ENCODE assay signal across 24 mouse cellular contexts in genomic region chr11:72508651-72509050, GRCm38 (mm10). TPM values are rescaled to one million over a fixed set of nuclear protein-coding genes. Genes with fewer than 3 reads are reported as not detected.
A peak's percentile ranks its signal among the peaks of the same experiment; 100 is the strongest.
DNase-seq lines count a peak whose midpoint lies in the region; ATAC-seq lines count a peak whose summit lies in the region.
"Had no signal": no experiment of that assay in that cellular context is flagged by ENCODE, and none has a peak within 500 bp of the region (broad histone marks: within the 10 kb centered on the region; RNA-seq: fewer than 3 reads in every experiment).

No protein-coding gene starts in this region.

- peak; percentile 73 to 80 for DNase-seq in cerebellum, postnatal 10 days
- no peak for DNase-seq in cerebellum, adult 9-10 months
- peak; percentile 42 to 51 for DNase-seq in cerebellum, postnatal 25 days
- DNase-seq in cerebellum, adult 9-11 months = no peak
- DNase-seq in midbrain, embryonic 11.5 days (ENCODE audit: low spot score, missing footprints) = peak; percentile 41
- DNase-seq: adrenal gland, adult 2 months; adrenal gland, postnatal 10 days; adrenal gland, postnatal 25 days; B cell, adult 2 months; cerebellum, adult 11 months; cerebellum, adult 18-20 months; cerebellum, postnatal 36 days; embryo, embryonic 11 days had no signal

- H3K9me3 ChIP-seq in midbrain, embryonic 11.5 days (ENCODE audit: control insufficient read depth, low read length) = no peaks in the 10 kb centered on the region
- no peaks in the 10 kb centered on the region for H3K9me3 ChIP-seq in midbrain, embryonic 16.5 days (replicated peaks; ENCODE audit: control insufficient read depth, low read length, poor library complexity, severe bottlenecking)
- H3K9me3 ChIP-seq: embryonic facial prominence, embryonic 13.5 days; embryonic facial prominence, embryonic 15.5 days; forebrain, embryonic 10.5 days; forebrain, embryonic 12.5 days; G1E had no signal

- no peak overlapping the region for H3K9ac ChIP-seq in midbrain, embryonic 11.5 days (ENCODE audit: low read length)
- no peak overlapping the region for H3K9ac ChIP-seq in midbrain, embryonic 16.5 days (ENCODE audit: low read depth, low read length)
- H3K9ac ChIP-seq: embryonic facial prominence, embryonic 13.5 days; embryonic facial prominence, embryonic 15.5 days; forebrain, embryonic 12.5 days had no signal

- H3K4me2 ChIP-seq in midbrain, embryonic 11.5 days = no peak overlapping the region
- no peak overlapping the region for H3K4me2 ChIP-seq in midbrain, embryonic 16.5 days (ENCODE audit: low read length)
- H3K4me2 ChIP-seq: embryonic facial prominence, embryonic 13.5 days; embryonic facial prominence, embryonic 15.5 days; forebrain, embryonic 12.5 days had no signal

- no peak for ATAC-seq in midbrain, embryonic 11.5 days (ENCODE audit: low FRiP score)
- ATAC-seq in midbrain, embryonic 16.5 days = no peak
- ATAC-seq: CD4-positive, CD25-positive, alpha-beta regulatory T cell, adult 4 months; forebrain, embryonic 14.5 days; forebrain, embryonic 16.5 days had no signal

- H3K4me3 ChIP-seq in midbrain, embryonic 11.5 days (ENCODE audit: low read depth, low read length) = no peak overlapping the region
- no peak overlapping the region for H3K4me3 ChIP-seq in midbrain, embryonic 16.5 days (ENCODE audit: low read depth, low read length)
- H3K4me3 ChIP-seq: embryonic facial prominence, embryonic 13.5 days; embryonic facial prominence, embryonic 15.5 days; erythroblast, embryonic 14.5 days; forebrain, embryonic 10.5 days; forebrain, embryonic 12.5 days had no signal

- no peaks in the 10 kb centered on the region for H3K4me1 ChIP-seq in midbrain, embryonic 11.5 days (ENCODE audit: control insufficient read depth, insufficient read depth, low read length)
- no peaks in the 10 kb centered on the region for H3K4me1 ChIP-seq in midbrain, embryonic 16.5 days (ENCODE audit: control insufficient read depth, insufficient read depth, low read length)
- H3K4me1 ChIP-seq: forebrain, embryonic 12.5 days had no signal

- 91% methylated on average over 5 of the region's 5 CpGs for WGBS in midbrain, embryonic 11.5 days
- WGBS in midbrain, embryonic 16.5 days = 92% methylated on average over 5 of the region's 5 CpGs

- H3K27me3 ChIP-seq in midbrain, embryonic 11.5 days (ENCODE audit: control insufficient read depth, insufficient read depth, low read length) = no peaks in the 10 kb centered on the region
- H3K27me3 ChIP-seq in midbrain, embryonic 16.5 days (ENCODE audit: control insufficient read depth, insufficient read depth, low read depth, low read length) = no peaks in the 10 kb centered on the region
- H3K27me3 ChIP-seq: embryonic facial prominence, embryonic 13.5 days; embryonic facial prominence, embryonic 15.5 days; forebrain, embryonic 12.5 days had no signal

- H3K27ac ChIP-seq in midbrain, embryonic 11.5 days (ENCODE audit: low read depth, low read length) = no peak overlapping the region
- no peak overlapping the region for H3K27ac ChIP-seq in midbrain, embryonic 16.5 days (ENCODE audit: low read length)
- H3K27ac ChIP-seq: embryonic facial prominence, embryonic 13.5 days; embryonic facial prominence, embryonic 15.5 days; forebrain, embryonic 10.5 days; forebrain, embryonic 12.5 days had no signal

- no peaks in the 10 kb centered on the region for H3K36me3 ChIP-seq in midbrain, embryonic 11.5 days (ENCODE audit: control insufficient read depth, insufficient read depth, low read length)
- no peaks in the 10 kb centered on the region for H3K36me3 ChIP-seq in midbrain, embryonic 16.5 days (ENCODE audit: control insufficient read depth, insufficient read depth, low read length)
- H3K36me3 ChIP-seq: embryonic facial prominence, embryonic 13.5 days; embryonic facial prominence, embryonic 15.5 days; forebrain, embryonic 10.5 days; forebrain, embryonic 12.5 days; G1E had no signal

RNA-seq across cellular contexts. Expression of gene Spns2, which starts 18.9 kb away (rescaled TPM):
- polyA plus RNA-seq in midbrain, embryonic 11.5 days (2014; fragmentation: Nextera tagmentation; extraction: Ambion mirVana) = 4.0 and 4.7 TPM in 2 replicates
- polyA plus RNA-seq in midbrain, embryonic 16.5 days (2015; fragmentation: Nextera tagmentation; extraction: Ambion mirVana) = 6.8 and 8.4 TPM in 2 replicates
- polyA plus RNA-seq: CD4-positive, CD25-positive, alpha-beta regulatory T cell, adult 4 months had no signal

RNA-seq across cellular contexts. Expression of gene Spns3, which starts 41.7 kb away (rescaled TPM):
- not detected in 2 replicates for polyA plus RNA-seq in midbrain, embryonic 11.5 days (2014; fragmentation: Nextera tagmentation; extraction: Ambion mirVana)
- polyA plus RNA-seq in midbrain, embryonic 16.5 days (2015; fragmentation: Nextera tagmentation; extraction: Ambion mirVana) = 0.17 TPM in 1 of 2 replicates, not detected in the other
- polyA plus RNA-seq: embryonic facial prominence, embryonic 11.5 days; forebrain, embryonic 12.5 days; forebrain, embryonic 16.5 days; G1E had no signal

Comparison
In these comparisons a context has a peak if more than half of its experiments do, and no peak if none do; other contexts are left out.
1. DNase-seq: peak in cerebellum, postnatal 10 days (2 of 2), cerebellum, postnatal 25 days (2 of 2) and midbrain, embryonic 11.5 days (single experiment); none in cerebellum, adult 9-10 months (single experiment) and cerebellum, adult 9-11 months (single experiment).